Comparison of ENCODE assay signal across 22 mouse cellular contexts in genomic region chr11:63570646-63571045, GRCm38 (mm10).
DNase-seq lines count a peak whose midpoint lies in the region; ATAC-seq and TF ChIP-seq lines count a peak whose summit lies in the region.
"Had no signal": no experiment of that assay in that cellular context is flagged by ENCODE, and none has a peak within 500 bp of the region (broad histone marks: within the 10 kb centered on the region; RNA-seq: fewer than 3 reads in every experiment).

No protein-coding gene starts in this region.

- no peak for TF ChIP-seq POLR2A in liver, adult 2 months (IDR thresholded peaks at IDR 0.05; ENCODE audit: extremely low read depth, insufficient read depth, low read length)

- 68% methylated on average over 1 of the region's 1 CpGs for WGBS in heart, embryonic 12.5 days
- WGBS in heart, embryonic 11.5 days (ENCODE audit: insufficient replicate concordance) = 73% methylated on average over 1 of the region's 1 CpGs
- 89% methylated on average over 1 of the region's 1 CpGs for WGBS in kidney, embryonic 14.5 days
- 78% methylated on average over 1 of the region's 1 CpGs for WGBS in liver, adult 2 months

- H3K9me3 ChIP-seq in heart, embryonic 12.5 days (replicated peaks) = no peaks in the 10 kb centered on the region
- no peaks in the 10 kb centered on the region for H3K9me3 ChIP-seq in heart, embryonic 11.5 days (replicated peaks; ENCODE audit: control insufficient read depth, low read length)
- no peaks in the 10 kb centered on the region for H3K9me3 ChIP-seq in kidney, embryonic 14.5 days (ENCODE audit: control insufficient read depth, low read length)
- H3K9me3 ChIP-seq: forebrain, embryonic 10.5 days; forebrain, embryonic 13.5 days; hindbrain, embryonic 10.5 days; hindbrain, embryonic 13.5 days; intestine, embryonic 15.5 days had no signal

- H3K4me3 ChIP-seq in heart, embryonic 12.5 days = no peak overlapping the region
- H3K4me3 ChIP-seq in heart, embryonic 11.5 days (ENCODE audit: low read depth, low read length) = no peak overlapping the region
- no peak overlapping the region for H3K4me3 ChIP-seq in kidney, embryonic 14.5 days (ENCODE audit: low read length)
- H3K4me3 ChIP-seq in liver, adult 2 months (ENCODE audit: insufficient read depth, low read depth, low read length) = no peak overlapping the region
- H3K4me3 ChIP-seq: forebrain, embryonic 10.5 days; forebrain, embryonic 13.5 days; hindbrain, embryonic 10.5 days; hindbrain, embryonic 13.5 days; intestine, embryonic 15.5 days had no signal

- no peak for DNase-seq in kidney, adult 11 months
- DNase-seq in liver, adult 2 months (ENCODE audit: extremely low read depth, low read depth, low spot score) = peak; percentile 35
- no peak for DNase-seq in liver
- DNase-seq: adrenal gland, postnatal 36 days; B cell, adult 2 months; cerebellum, adult 18-20 months; cerebellum, adult 9-10 months; cerebellum, postnatal 14 days; gastrocnemius, postnatal 10 days; gastrocnemius, postnatal 36 days had no signal

- H3K79me2 ChIP-seq in liver, adult 2 months (ENCODE audit: control insufficient read depth, insufficient read depth, low read length) = no peaks in the 10 kb centered on the region

- H3K27me3 ChIP-seq in heart, embryonic 12.5 days (replicated peaks) = peaks cover 43% of the 10 kb centered on the region
- H3K27me3 ChIP-seq in heart, embryonic 11.5 days (ENCODE audit: control insufficient read depth, insufficient read depth, low read length) = peaks cover 14% of the 10 kb centered on the region
- H3K27me3 ChIP-seq in kidney, embryonic 14.5 days (ENCODE audit: control insufficient read depth, insufficient read depth, low read length) = peaks cover 4% of the 10 kb centered on the region; the same call in 1 of the 2 replicates
- H3K27me3 ChIP-seq in liver, adult 2 months (ENCODE audit: control insufficient read depth, insufficient read depth, low read length) = no peaks in the 10 kb centered on the region
- H3K27me3 ChIP-seq: forebrain, embryonic 13.5 days; intestine, embryonic 15.5 days had no signal

- no peak overlapping the region for H3K9ac ChIP-seq in heart, embryonic 12.5 days
- no peak overlapping the region for H3K9ac ChIP-seq in heart, embryonic 11.5 days (ENCODE audit: low read depth, low read length)
- no peak overlapping the region for H3K9ac ChIP-seq in kidney, embryonic 14.5 days (ENCODE audit: low read depth, low read length)
- no peak overlapping the region for H3K9ac ChIP-seq in liver, adult 2 months (ENCODE audit: low read depth, low read length)
- H3K9ac ChIP-seq: forebrain, embryonic 13.5 days; hindbrain, embryonic 13.5 days; intestine, embryonic 15.5 days had no signal

- ATAC-seq in heart, embryonic 12.5 days (ENCODE audit: insufficient number of reproducible peaks, low FRiP score) = no peak
- no peak for ATAC-seq in heart, embryonic 11.5 days (replicated peaks; ENCODE audit: insufficient number of reproducible peaks, low FRiP score, low TSS enrichment)
- ATAC-seq in kidney, embryonic 14.5 days (ENCODE audit: low FRiP score, low TSS enrichment) = no peak
- ATAC-seq: forebrain, embryonic 13.5 days; forebrain, embryonic 16.5 days; hindbrain, embryonic 16.5 days; intestine, embryonic 15.5 days; Patski had no signal

- H3K27ac ChIP-seq in heart, embryonic 12.5 days (ENCODE audit: poor library complexity, severe bottlenecking) = 0 out of 2 replicates have a peak overlapping the region, but pooled peaks have one; percentile 45
- H3K27ac ChIP-seq in heart, embryonic 11.5 days (ENCODE audit: low read depth, low read length) = no peak overlapping the region
- peak overlapping the region; percentile 37; the same call in 1 of the 2 replicates for H3K27ac ChIP-seq in kidney, embryonic 14.5 days (ENCODE audit: low read depth, low read length)
- no peak overlapping the region for H3K27ac ChIP-seq in liver, adult 2 months (replicated peaks; ENCODE audit: insufficient read depth, low read depth, low read length)
- H3K27ac ChIP-seq: forebrain, embryonic 10.5 days; forebrain, embryonic 13.5 days; hindbrain, embryonic 10.5 days; hindbrain, embryonic 13.5 days; intestine, embryonic 15.5 days had no signal

- H3K36me3 ChIP-seq in heart, embryonic 12.5 days = no peaks in the 10 kb centered on the region
- no peaks in the 10 kb centered on the region for H3K36me3 ChIP-seq in heart, embryonic 11.5 days (ENCODE audit: control insufficient read depth, insufficient read depth, low read length)
- no peaks in the 10 kb centered on the region for H3K36me3 ChIP-seq in kidney, embryonic 14.5 days (ENCODE audit: control insufficient read depth, insufficient read depth, low read length)
- H3K36me3 ChIP-seq in liver, adult 2 months (ENCODE audit: control insufficient read depth, insufficient read depth, low read length) = no peaks in the 10 kb centered on the region
- H3K36me3 ChIP-seq: forebrain, embryonic 10.5 days; G1E; hindbrain, embryonic 10.5 days; hindbrain, embryonic 13.5 days; intestine, embryonic 15.5 days had no signal

- TF ChIP-seq CTCF in liver, adult 2 months (IDR thresholded peaks at IDR 0.05; ENCODE audit: low read depth, low read length) = no peak

- peaks cover 5% of the 10 kb centered on the region; the same call in 1 of the 2 replicates for H3K4me1 ChIP-seq in heart, embryonic 12.5 days (replicated peaks)
- no peaks in the 10 kb centered on the region for H3K4me1 ChIP-seq in heart, embryonic 11.5 days (ENCODE audit: control insufficient read depth, insufficient read depth, low read length)
- H3K4me1 ChIP-seq in kidney, embryonic 14.5 days (ENCODE audit: control insufficient read depth, insufficient read depth, low read length) = 0 out of 2 replicates have a peak, but pooled peaks cover 3% of the 10 kb centered on the region
- H3K4me1 ChIP-seq in liver, adult 2 months (ENCODE audit: control insufficient read depth, insufficient read depth, low read length) = peaks cover 2% of the 10 kb centered on the region; the same call in 1 of the 2 replicates
- H3K4me1 ChIP-seq: forebrain, embryonic 13.5 days; hindbrain, embryonic 10.5 days; hindbrain, embryonic 13.5 days; intestine, embryonic 15.5 days had no signal

- H3K4me2 ChIP-seq in heart, embryonic 12.5 days = no peak overlapping the region
- no peak overlapping the region for H3K4me2 ChIP-seq in heart, embryonic 11.5 days
- H3K4me2 ChIP-seq in kidney, embryonic 14.5 days (replicated peaks; ENCODE audit: low read depth, low read length) = no peak overlapping the region
- H3K4me2 ChIP-seq: forebrain, embryonic 13.5 days; hindbrain, embryonic 13.5 days; intestine, embryonic 15.5 days had no signal

Comparison
In these comparisons a context has a peak if more than half of its experiments do, and no peak if none do; other contexts are left out.
1. H3K27ac ChIP-seq: peak in heart, embryonic 12.5 days (single experiment) and kidney, embryonic 14.5 days (single experiment); none in heart, embryonic 11.5 days (single experiment) and liver, adult 2 months (single experiment).